Mouse (Mus musculus) small intestine, adult 2 months (tissue): ENCODE measurements around the gene Rap1gap2. TPM values are rescaled to one million over a fixed set of nuclear protein-coding genes. Genes with fewer than 3 reads are reported as not detected.
A peak's percentile ranks its signal among the peaks of the same experiment; 100 is the strongest.

Experiments
- H3K27ac ChIP-seq: fragments of 200-500 bp; 2 replicates; pipeline ENCODE4 v1.5.1; 2012; ENCODE audit warnings: low read depth, low read length, control low read depth, inconsistent platforms; ENCODE audit not compliant: insufficient read depth
- H3K27me3 ChIP-seq: fragments of 200-500 bp; 2 replicates; pipeline ENCODE4 v1.6.1; 2012; ENCODE audit warnings: mild to moderate bottlenecking, moderate library complexity, low read length, inconsistent platforms; ENCODE audit not compliant: control insufficient read depth, insufficient read depth
- H3K36me3 ChIP-seq: fragments of 200-500 bp; 2 replicates; pipeline ENCODE4 v1.6.1; 2012; ENCODE audit warnings: mild to moderate bottlenecking, low read length, control low read depth, inconsistent platforms; ENCODE audit not compliant: control insufficient read depth, insufficient read depth
- H3K4me1 ChIP-seq: fragments of 200-500 bp; 2 replicates; pipeline ENCODE4 v1.6.1; 2012; ENCODE audit warnings: low read length, inconsistent platforms, mixed read lengths; ENCODE audit not compliant: control insufficient read depth, insufficient read depth, insufficient read length
- H3K4me3 ChIP-seq: fragments of 200-500 bp; 2 replicates; pipeline ENCODE4 v1.5.1; 2012; ENCODE audit warnings: low read depth, mild to moderate bottlenecking, control low read depth, inconsistent platforms, low read length, moderate library complexity
- CTCF ChIP-seq: fragments of 200-500 bp; IDR thresholded peaks from 2 replicates; pipeline ENCODE4 v1.5.1; 2012; ENCODE audit warnings: low read depth, mild to moderate bottlenecking, control low read depth, inconsistent platforms, low read length, moderate library complexity, mixed read lengths; ENCODE audit not compliant: insufficient replicate concordance, insufficient read length; ENCODE audit errors: extremely low read depth
- POLR2A ChIP-seq: fragments of 200-500 bp; IDR thresholded peaks from 2 replicates; pipeline ENCODE4 v1.6.1; 2012; ENCODE audit warnings: low read depth, mild to moderate bottlenecking, control low read depth, inconsistent platforms, low read length, moderate library complexity
- WGBS: fragments of 180-500 bp; shearing (Covaris S2); methylation state at CpG from one replicate; pipeline ENCODE4 v1.1.7; 2018; 5-methylcytosine and 5-hydroxymethylcytosine counted together
- polyA plus RNA-seq: library from polyadenylated mRNA; depleted of rRNA; stranded (reverse); fragments of >200 nt; gene quantifications from 2 replicates; pipeline ENCODE4 v1.2.3, GENCODE M21; 2012

The Rap1gap2 gene
- polyA plus RNA-seq, 1 experiment, result 18.4 TPM

GRCm38 (mm10) chr11:74485435-74486217 lies 125.1 kb downstream of the Rap1gap2 start:
- Histone ChIP-seq H3K27me3 (no peaks in the 10 kb centered on the region), H3K27ac (no peak overlapping the region), H3K4me3 (no peak overlapping the region), H3K4me1 (peaks cover 24% of the 10 kb centered on the region), H3K36me3 (0 out of 2 replicates have a peak, but pooled peaks cover 3% of the 10 kb centered on the region)
- TF ChIP-seq CTCF (no peak), POLR2A (no peak)
- 83% methylated on average over 7 of the region's 7 CpGs for WGBS

- no peak for TF ChIP-seq POLR2A
- TF ChIP-seq CTCF, result no peak
- H3K27ac ChIP-seq, result no peak overlapping the region
- H3K4me1 ChIP-seq, result peaks cover 13% of the 10 kb centered on the region
- H3K27me3 ChIP-seq, result no peaks in the 10 kb centered on the region
- H3K36me3 ChIP-seq, result 0 out of 2 replicates have a peak, but pooled peaks cover 3% of the 10 kb centered on the region
- H3K4me3 ChIP-seq, result no peak overlapping the region
- WGBS, result 73% methylated on average over 5 of the region's 5 CpGs
Observed at GRCm38 (mm10) chr11:74483871-74484270, 126.8 kb downstream of the Rap1gap2 start.

DNA sequence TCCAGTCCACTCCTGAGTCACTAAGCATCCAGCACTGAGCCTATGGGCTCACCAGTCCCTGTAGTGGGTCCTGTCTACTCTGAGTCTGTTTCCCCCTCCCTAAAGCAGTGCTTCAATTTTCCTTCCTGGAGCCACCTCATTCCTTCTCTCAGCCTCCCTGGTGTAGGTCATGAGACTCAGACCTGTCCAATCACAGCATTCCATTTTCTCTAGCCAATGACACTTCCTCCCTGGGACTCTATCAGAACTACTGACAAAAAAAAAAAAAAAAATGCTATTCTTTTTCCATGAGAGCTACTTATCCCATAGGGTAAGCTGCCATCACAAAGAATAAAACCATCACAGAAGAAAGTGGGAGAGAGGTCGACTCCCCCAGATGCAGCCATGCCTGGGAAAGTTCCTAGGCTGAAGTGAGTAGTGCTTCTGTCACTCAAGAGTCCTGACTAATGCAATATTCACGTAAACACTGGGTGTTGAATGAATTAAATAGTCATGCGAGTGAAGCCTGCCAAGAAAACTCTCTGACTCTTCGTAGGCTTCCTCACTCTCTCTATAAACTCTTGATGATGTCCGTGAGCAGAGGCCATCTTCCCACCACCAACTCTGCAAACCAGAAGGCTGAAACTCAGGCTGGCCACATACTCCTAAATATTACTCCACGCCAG lies 127.4 kb downstream of the Rap1gap2 start:
- Histone ChIP-seq H3K4me3 (no peak overlapping the region), H3K27me3 (no peaks in the 10 kb centered on the region), H3K4me1 (peaks cover 11% of the 10 kb centered on the region; the same call in 1 of the 2 replicates), H3K27ac (no peak overlapping the region), H3K36me3 (0 out of 2 replicates have a peak, but pooled peaks cover 3% of the 10 kb centered on the region)
- 80% methylated on average over 6 of the region's 6 CpGs for WGBS
- TF ChIP-seq POLR2A, result no peak
- no peak for TF ChIP-seq CTCF

GRCm38 (mm10) chr11:74481797-74482196 lies 128.9 kb downstream of the Rap1gap2 start:
- H3K4me1 ChIP-seq, result peaks cover 7% of the 10 kb centered on the region; the same call in 1 of the 2 replicates
- 78% methylated on average over 5 of the region's 5 CpGs for WGBS

DNA sequence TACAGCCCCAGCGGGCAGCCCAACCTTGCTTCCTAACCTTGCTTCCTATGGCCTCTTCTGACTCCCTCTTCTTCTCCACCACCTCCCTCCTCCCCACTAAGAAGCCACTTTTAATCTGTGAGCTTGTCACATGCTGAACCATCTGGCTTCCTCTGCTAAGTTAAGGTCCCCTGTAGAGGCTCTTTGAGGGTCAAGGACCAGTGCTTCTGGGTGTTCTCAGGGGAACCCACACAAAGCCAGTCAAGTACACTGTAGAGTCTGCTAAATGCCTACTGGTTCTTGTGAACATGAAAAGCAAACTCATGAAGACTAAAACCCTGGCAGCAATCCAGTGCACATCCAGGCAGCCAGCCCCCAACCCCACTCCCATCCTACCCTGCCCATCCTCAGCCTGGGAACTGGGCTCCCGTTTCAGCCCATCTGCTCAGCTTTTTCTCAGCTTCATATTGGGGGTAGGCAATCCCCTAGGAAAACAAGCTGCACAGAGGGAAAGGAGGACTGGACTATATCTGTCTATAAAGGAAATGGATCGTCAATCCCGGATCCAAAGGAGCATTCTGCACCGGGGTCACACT lies 130.9 kb downstream of the Rap1gap2 start:
- no peaks in the 10 kb centered on the region for H3K27me3 ChIP-seq
- TF ChIP-seq CTCF (no peak), POLR2A (no peak)
- peaks cover 4% of the 10 kb centered on the region; the same call in 1 of the 2 replicates for H3K4me1 ChIP-seq
- 86% methylated on average over 5 of the region's 5 CpGs for WGBS
- H3K27ac ChIP-seq, result no peak overlapping the region
- H3K4me3 ChIP-seq, result no peak overlapping the region
- 0 out of 2 replicates have a peak, but pooled peaks cover 3% of the 10 kb centered on the region for H3K36me3 ChIP-seq

More at GRCm38 (mm10) chr11:74481797-74482196, 128.9 kb downstream of the Rap1gap2 start:
- Histone ChIP-seq H3K4me3 (no peak overlapping the region), H3K36me3 (0 out of 2 replicates have a peak, but pooled peaks cover 3% of the 10 kb centered on the region), H3K27me3 (no peaks in the 10 kb centered on the region), H3K27ac (no peak overlapping the region)
- TF ChIP-seq CTCF, result peak; percentile 34; the same call in 1 of the 2 replicates
- TF ChIP-seq POLR2A, result no peak

DNA sequence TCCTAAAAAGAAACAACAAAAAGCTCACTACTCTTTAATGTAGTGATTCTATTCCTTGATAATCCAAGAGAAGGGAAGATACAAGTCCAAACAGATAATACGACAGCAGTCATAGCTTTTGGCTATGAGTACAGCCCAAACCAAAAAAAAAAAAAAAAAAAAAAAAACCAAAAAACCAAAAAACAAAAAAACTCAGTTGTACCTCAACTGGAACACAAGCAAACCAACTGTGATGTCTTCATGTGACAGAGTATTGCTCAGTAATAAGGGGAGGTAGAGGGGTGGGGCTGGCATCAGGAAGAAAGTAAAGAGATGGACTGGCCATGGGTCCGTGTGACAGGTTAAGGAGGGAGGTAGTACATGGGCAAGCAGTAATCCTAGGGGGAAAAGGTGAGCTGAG lies 131.8 kb downstream of the Rap1gap2 start:
- TF ChIP-seq POLR2A (no peak), CTCF (no peak)
- H3K4me3 ChIP-seq, result no peak overlapping the region
- no peak overlapping the region for H3K27ac ChIP-seq
- no peaks in the 10 kb centered on the region for H3K27me3 ChIP-seq
- H3K36me3 ChIP-seq, result 0 out of 2 replicates have a peak, but pooled peaks cover 1% of the 10 kb centered on the region
- H3K4me1 ChIP-seq, result peaks cover 2% of the 10 kb centered on the region; the same call in 1 of the 2 replicates
- 81% methylated on average over 2 of the region's 2 CpGs for WGBS

- no peak for TF ChIP-seq POLR2A
- no peak for TF ChIP-seq CTCF
- H3K27me3 ChIP-seq, result no peaks in the 10 kb centered on the region
- H3K27ac ChIP-seq, result no peak overlapping the region
- WGBS, result 85% methylated on average over 10 of the region's 10 CpGs
- H3K36me3 ChIP-seq, result no peaks in the 10 kb centered on the region
- no peak overlapping the region for H3K4me3 ChIP-seq
- peaks cover 4% of the 10 kb centered on the region; the same call in 1 of the 2 replicates for H3K4me1 ChIP-seq
Observed at GRCm38 (mm10) chr11:74472671-74473070, 138.0 kb downstream of the Rap1gap2 start.
